Mouse (Mus musculus) testis, adult 2 months (tissue): ENCODE data around the gene Tmem129. TPM values are rescaled to one million over a fixed set of nuclear protein-coding genes. Genes with fewer than 3 reads are reported as not detected.

Experiments
- H3K27ac ChIP-seq: fragments of 200-500 bp; 2 replicates; pipeline ENCODE4 v1.5.1; 2012; ENCODE audit warnings: low read depth, low read length; ENCODE audit not compliant: control insufficient read depth, insufficient read depth
- H3K27me3 ChIP-seq: fragments of 200-500 bp; 2 replicates; pipeline ENCODE4 v1.6.1; 2012; ENCODE audit warnings: mild to moderate bottlenecking, low read length, moderate library complexity; ENCODE audit not compliant: control insufficient read depth, insufficient read depth
- H3K36me3 ChIP-seq: fragments of 200-500 bp; 2 replicates; pipeline ENCODE4 v1.6.1; 2012; ENCODE audit warnings: mild to moderate bottlenecking, low read length; ENCODE audit not compliant: control insufficient read depth, insufficient read depth
- H3K4me1 ChIP-seq: fragments of 200-500 bp; 2 replicates; pipeline ENCODE4 v1.6.1; 2012; ENCODE audit warnings: low read length; ENCODE audit not compliant: control insufficient read depth, insufficient read depth
- H3K4me3 ChIP-seq: fragments of 200-500 bp; 2 replicates; pipeline ENCODE4 v1.5.1; 2012; ENCODE audit warnings: low read depth, mild to moderate bottlenecking, low read length, moderate library complexity, mixed read lengths; ENCODE audit not compliant: control insufficient read depth
- CTCF ChIP-seq: fragments of 200-500 bp; IDR thresholded peaks from 2 replicates; pipeline ENCODE4 v1.5.1; 2012; ENCODE audit warnings: low read depth, mild to moderate bottlenecking, inconsistent platforms, low read length, moderate library complexity; ENCODE audit not compliant: control insufficient read depth, insufficient read depth, insufficient replicate concordance
- POLR2A ChIP-seq: fragments of 200-500 bp; IDR thresholded peaks from 2 replicates; pipeline ENCODE4 v1.6.1; 2012; ENCODE audit warnings: low read depth, mild to moderate bottlenecking, inconsistent platforms, low read length, moderate library complexity; ENCODE audit not compliant: control insufficient read depth
- polyA plus RNA-seq: library from polyadenylated mRNA; depleted of rRNA; stranded (reverse); fragments of >200 nt; gene quantifications from 2 replicates; pipeline ENCODE4 v1.2.3, GENCODE M21; 2012; rRNA removed

Gene Tmem129
- polyA plus RNA-seq, 1 experiment, result 56.1 TPM

GRCm38 (mm10) chr5:33622671-33623070 lies 35.5 kb downstream of the Tmem129 start:
- Histone ChIP-seq H3K36me3 (no peaks in the 10 kb centered on the region), H3K27ac (no peak overlapping the region), H3K27me3 (no peaks in the 10 kb centered on the region), H3K4me3 (no peak overlapping the region), H3K4me1 (no peaks in the 10 kb centered on the region)
- TF ChIP-seq CTCF, result no peak

DNA sequence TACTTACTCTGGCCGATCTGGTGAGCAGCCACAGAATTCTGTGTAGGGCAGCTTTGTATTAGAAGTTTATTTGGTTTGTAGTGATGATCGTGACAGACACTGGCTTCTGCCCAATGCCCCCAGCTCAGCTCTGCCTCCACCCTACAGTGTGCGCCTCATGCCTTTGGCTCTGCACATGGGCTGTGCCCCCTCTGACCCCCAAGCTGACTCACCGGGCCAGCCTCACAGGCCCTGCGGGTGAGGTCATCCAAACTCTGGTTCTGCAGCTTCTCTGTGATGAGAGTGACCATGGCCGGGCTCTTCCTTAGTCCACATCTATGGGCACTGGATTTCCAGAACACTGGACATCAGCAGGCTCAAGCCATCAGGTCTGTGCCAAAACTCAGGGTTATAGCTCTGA lies 43.8 kb downstream of the Tmem129 start:
- Histone ChIP-seq H3K27ac (no peak overlapping the region), H3K36me3 (no peaks in the 10 kb centered on the region), H3K4me1 (no peaks in the 10 kb centered on the region), H3K27me3 (no peaks in the 10 kb centered on the region), H3K4me3 (no peak overlapping the region)
- TF ChIP-seq POLR2A (no peak), CTCF (no peak)

- no peaks in the 10 kb centered on the region for H3K27me3 ChIP-seq
- TF ChIP-seq CTCF, result no peak
- no peak for TF ChIP-seq POLR2A
Observed at GRCm38 (mm10) chr5:33611795-33612194, 46.4 kb downstream of the Tmem129 start.

GRCm38 (mm10) chr5:33609226-33609625 lies 49.0 kb downstream of the Tmem129 start:
- Histone ChIP-seq H3K36me3 (no peaks in the 10 kb centered on the region; the same call in none of the 2 replicates), H3K4me1 (no peaks in the 10 kb centered on the region), H3K27me3 (no peaks in the 10 kb centered on the region), H3K4me3 (no peak overlapping the region), H3K27ac (no peak overlapping the region)
- no peak for TF ChIP-seq CTCF
- no peak for TF ChIP-seq POLR2A

More at GRCm38 (mm10) chr5:33611795-33612194, 46.4 kb downstream of the Tmem129 start:
- no peaks in the 10 kb centered on the region; the same call in none of the 2 replicates for H3K36me3 ChIP-seq
- no peak overlapping the region for H3K4me3 ChIP-seq
- no peak overlapping the region for H3K27ac ChIP-seq
- H3K4me1 ChIP-seq, result no peaks in the 10 kb centered on the region

DNA sequence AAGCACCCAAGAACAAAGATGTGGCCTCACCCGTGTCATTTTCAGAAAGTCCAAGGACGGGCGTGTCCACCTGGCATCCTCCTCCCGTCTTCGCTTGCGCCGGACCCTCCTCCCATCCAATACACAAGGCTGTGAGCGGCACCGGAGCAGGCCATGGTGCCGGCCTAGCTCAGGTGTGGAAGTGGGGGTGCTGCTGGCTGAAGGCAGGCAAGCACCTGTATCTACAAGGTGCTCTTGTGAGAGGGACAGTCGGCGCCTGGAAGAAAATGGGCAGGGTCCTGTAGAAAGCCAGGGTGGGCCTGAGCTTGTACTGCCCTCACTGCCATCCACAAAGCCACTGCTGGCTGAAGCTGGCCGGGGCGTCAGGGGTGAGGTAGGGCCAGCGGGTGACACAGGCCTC lies 50.8 kb downstream of the Tmem129 start:
- Histone ChIP-seq H3K4me1 (no peaks in the 10 kb centered on the region), H3K36me3 (no peaks in the 10 kb centered on the region; the same call in none of the 2 replicates), H3K4me3 (no peak overlapping the region), H3K27me3 (no peaks in the 10 kb centered on the region), H3K27ac (no peak overlapping the region)
- no peak for TF ChIP-seq POLR2A
- no peak for TF ChIP-seq CTCF

GRCm38 (mm10) chr5:33606631-33607030 lies 51.6 kb downstream of the Tmem129 start:
- H3K4me3 ChIP-seq, result no peak overlapping the region
- H3K36me3 ChIP-seq, result no peaks in the 10 kb centered on the region; the same call in none of the 2 replicates
- H3K4me1 ChIP-seq, result no peaks in the 10 kb centered on the region
- TF ChIP-seq POLR2A, result no peak
- TF ChIP-seq CTCF, result no peak
- no peaks in the 10 kb centered on the region for H3K27me3 ChIP-seq
- no peak overlapping the region for H3K27ac ChIP-seq

DNA sequence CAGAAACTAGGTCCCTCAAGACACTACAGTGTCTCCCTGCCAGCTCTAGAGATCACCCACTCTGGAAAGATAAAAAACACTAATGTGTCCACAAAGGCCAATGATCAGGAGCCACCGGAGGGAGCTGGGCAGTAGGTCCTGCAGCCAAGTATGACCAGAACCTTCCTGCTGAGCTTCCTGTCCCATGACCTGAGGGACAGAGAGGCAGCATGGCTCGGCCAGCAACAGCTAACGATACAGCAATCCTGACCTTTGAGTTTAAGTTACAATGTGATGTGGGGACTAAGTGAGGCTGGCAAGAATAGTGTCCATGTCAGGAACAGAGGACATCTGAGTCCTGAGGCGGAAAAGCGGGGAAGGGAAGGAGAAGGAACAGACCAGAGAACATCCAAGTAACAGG lies 52.9 kb downstream of the Tmem129 start:
- TF ChIP-seq POLR2A (no peak), CTCF (no peak)
- no peaks in the 10 kb centered on the region; the same call in none of the 2 replicates for H3K36me3 ChIP-seq
- H3K4me1 ChIP-seq, result no peaks in the 10 kb centered on the region
- H3K4me3 ChIP-seq, result no peak overlapping the region
- H3K27me3 ChIP-seq, result no peaks in the 10 kb centered on the region
- no peak overlapping the region for H3K27ac ChIP-seq

Other genes starting within 250 kb of the Tmem129 start
- 0.22 and 0.47 TPM in 2 replicates for gene Nkx1-1, start 224.4 kb downstream of the Tmem129 start, polyA plus RNA-seq
- 16.4 and 17.6 TPM in 2 replicates for gene Fam53a, start 28.8 kb downstream of the Tmem129 start, polyA plus RNA-seq
- gene Gm9903, start 28.5 kb downstream of the Tmem129 start, polyA plus RNA-seq, result 23.7 and 24.9 TPM in 2 replicates
- gene Slbp, start 5.8 kb downstream of the Tmem129 start, polyA plus RNA-seq, result 68.0 and 70.6 TPM in 2 replicates
- 42.6 and 42.8 TPM in 2 replicates for gene Tacc3, start 288 bp downstream of the Tmem129 start, polyA plus RNA-seq
- 3.8 and 4.3 TPM in 2 replicates for gene Fgfr3, start 63.3 kb upstream of the Tmem129 start, polyA plus RNA-seq
- gene Letm1, start 124.4 kb upstream of the Tmem129 start, polyA plus RNA-seq, result 24.1 and 26.1 TPM in 2 replicates
- 48.5 and 54.5 TPM in 2 replicates for gene Nsd2, start 162.3 kb upstream of the Tmem129 start, polyA plus RNA-seq